Mouse (Mus musculus) midbrain, postnatal 0 days (tissue): ENCODE data around the gene Apba1. TPM values are rescaled to one million over a fixed set of nuclear protein-coding genes. Genes with fewer than 3 reads are reported as not detected.

Experiments used
- ATAC-seq: fragments of 200-750 bp; cut with Nextera tagmentation; 2 replicates; pipeline ENCODE4 v1.8.0; 2017; ENCODE audit warnings: moderate number of reproducible peaks, mild to moderate bottlenecking, moderate TSS enrichment, moderate library complexity; ENCODE audit not compliant: low FRiP score
- DNase-seq: peaks from one replicate; pipeline ENCODE4 v3.0.0-alpha.2; 2015; ENCODE audit warnings: low spot score
- H3K27ac ChIP-seq: fragments of 300-500 bp; sonication (generic); 2 replicates; pipeline ENCODE4 v1.5.1; 2014; ENCODE audit warnings: low read depth, mild to moderate bottlenecking, low read length, mixed read lengths
- H3K27me3 ChIP-seq: fragments of 300-500 bp; sonication (generic); 2 replicates; pipeline ENCODE4 v1.6.1; 2014; ENCODE audit warnings: low read length, control low read depth, mixed read lengths; ENCODE audit not compliant: insufficient read depth
- H3K36me3 ChIP-seq: fragments of 300-500 bp; sonication (generic); 2 replicates; pipeline ENCODE4 v1.6.1; 2014; ENCODE audit warnings: low read length, control low read depth, mixed read lengths; ENCODE audit not compliant: insufficient read depth
- H3K4me1 ChIP-seq: fragments of 300-500 bp; sonication (generic); 2 replicates; pipeline ENCODE4 v1.6.1; 2014; ENCODE audit warnings: mild to moderate bottlenecking, control low read depth, antibody characterized with exemption, low read length, mixed read lengths; ENCODE audit not compliant: insufficient read depth
- H3K4me2 ChIP-seq: fragments of 300-500 bp; sonication (generic); 2 replicates; pipeline ENCODE4 v1.6.1; 2014; ENCODE audit warnings: low read depth, mild to moderate bottlenecking, low read length, mixed read lengths; ENCODE audit not compliant: poor library complexity, severe bottlenecking
- H3K4me3 ChIP-seq: fragments of 300-500 bp; sonication (generic); 2 replicates; pipeline ENCODE4 v1.5.1; 2014; ENCODE audit warnings: low read depth, mild to moderate bottlenecking, low read length, moderate library complexity
- H3K9ac ChIP-seq: fragments of 300-500 bp; sonication (generic); replicated peaks from 2 replicates; pipeline ENCODE4 v1.6.1; 2014; ENCODE audit warnings: mild to moderate bottlenecking, low read length, moderate library complexity, mixed read lengths; ENCODE audit not compliant: poor library complexity, severe bottlenecking
- H3K9me3 ChIP-seq: fragments of 300-500 bp; sonication (generic); 2 replicates; pipeline ENCODE4 v1.6.1; 2016; ENCODE audit warnings: low read length, control low read depth
- CTCF ChIP-seq: IDR thresholded peaks from 2 replicates; pipeline ENCODE4 v1.5.1; 2016; ENCODE audit warnings: antibody characterized with exemption, mild to moderate bottlenecking
- WGBS: fragments of 180-500 bp; shearing (Covaris S2); extraction: QIAGEN DNeasy Blood & Tissue Kit; methylation state at CpG from one replicate; pipeline ENCODE4 v1.1.7; 2014; 5-methylcytosine and 5-hydroxymethylcytosine counted together
- polyA plus RNA-seq: library from polyadenylated mRNA; unstranded; fragments of >200 nt; fragmentation: Nextera tagmentation; extraction: Ambion mirVana; gene quantifications from 2 replicates; pipeline ENCODE4 v1.2.1, GENCODE M21; 2015
- total RNA-seq: library from RNA; depleted of rRNA; stranded (reverse); fragments of >200 nt; gene quantifications from 2 replicates; pipeline ENCODE4 v1.2.3, GENCODE M21; 2014

The Apba1 gene
- total and polyA plus RNA-seq, 2 experiments from 2014 or later, result 15.4 to 193 TPM

- H3K9ac ChIP-seq, result no peak overlapping the region
- DNase-seq (peak; percentile 67), ATAC-seq (no peak)
- H3K27me3 ChIP-seq, result no peaks in the 10 kb centered on the region
- TF ChIP-seq CTCF, result no peak
- no peak overlapping the region for H3K4me2 ChIP-seq
- WGBS, result 81% methylated on average over 11 of the region's 11 CpGs
- H3K9me3 ChIP-seq, result no peaks in the 10 kb centered on the region
- H3K4me3 ChIP-seq, result no peak overlapping the region
- no peak overlapping the region for H3K27ac ChIP-seq
- no peaks in the 10 kb centered on the region for H3K36me3 ChIP-seq
- H3K4me1 ChIP-seq, result peaks cover 6% of the 10 kb centered on the region; the same call in 1 of the 2 replicates
These were observed 108.4 kb downstream of the Apba1 start for GRCm38 (mm10) chr19:23867052-23867451.

GRCm38 (mm10) chr19:23867589-23867988 lies 108.9 kb downstream of the Apba1 start:
- Histone ChIP-seq H3K36me3 (no peaks in the 10 kb centered on the region), H3K27me3 (no peaks in the 10 kb centered on the region), H3K9ac (no peak overlapping the region), H3K4me3 (no peak overlapping the region), H3K4me1 (peaks cover 6% of the 10 kb centered on the region; the same call in 1 of the 2 replicates), H3K27ac (no peak overlapping the region), H3K4me2 (no peak overlapping the region), H3K9me3 (no peaks in the 10 kb centered on the region)
- TF ChIP-seq CTCF, result no peak
- WGBS, result 92% methylated on average over 7 of the region's 7 CpGs
- no peak for DNase-seq
- no peak for ATAC-seq

GRCm38 (mm10) chr19:23874502-23874901 lies 115.8 kb downstream of the Apba1 start:
- no peak for TF ChIP-seq CTCF
- H3K27ac ChIP-seq, result no peak overlapping the region
- no peak overlapping the region for H3K4me2 ChIP-seq
- H3K9ac ChIP-seq, result no peak overlapping the region
- no peaks in the 10 kb centered on the region for H3K4me1 ChIP-seq
- no peak for ATAC-seq
- H3K36me3 ChIP-seq, result no peaks in the 10 kb centered on the region
- 87% methylated on average over 6 of the region's 6 CpGs for WGBS
- no peaks in the 10 kb centered on the region for H3K27me3 ChIP-seq
- no peaks in the 10 kb centered on the region for H3K9me3 ChIP-seq
- H3K4me3 ChIP-seq, result no peak overlapping the region
- DNase-seq, result no peak

- TF ChIP-seq CTCF, result no peak
- H3K4me3 ChIP-seq, result no peak overlapping the region
These were observed 117.1 kb downstream of the Apba1 start for GRCm38 (mm10) chr19:23875819-23876218.

GRCm38 (mm10) chr19:23879862-23880261 lies 121.2 kb downstream of the Apba1 start:
- DNase-seq (peak; percentile 90), ATAC-seq (peak; percentile 70; the same call in 1 of the 2 replicates)
- 45% methylated on average over 7 of the region's 7 CpGs for WGBS
- no peak overlapping the region for H3K4me3 ChIP-seq
- no peak overlapping the region for H3K4me2 ChIP-seq
- no peaks in the 10 kb centered on the region for H3K36me3 ChIP-seq
- H3K27ac ChIP-seq, result peak overlapping the region; percentile 55
- no peaks in the 10 kb centered on the region for H3K27me3 ChIP-seq
- TF ChIP-seq CTCF, result no peak
- H3K9me3 ChIP-seq, result no peaks in the 10 kb centered on the region
- no peak overlapping the region for H3K9ac ChIP-seq
- H3K4me1 ChIP-seq, result no peaks in the 10 kb centered on the region

More at GRCm38 (mm10) chr19:23875819-23876218, 117.1 kb downstream of the Apba1 start:
- ATAC-seq (no peak), DNase-seq (no peak)
- Histone ChIP-seq H3K27ac (no peak overlapping the region), H3K4me2 (no peak overlapping the region), H3K4me1 (no peaks in the 10 kb centered on the region), H3K27me3 (no peaks in the 10 kb centered on the region), H3K9ac (no peak overlapping the region), H3K9me3 (no peaks in the 10 kb centered on the region), H3K36me3 (no peaks in the 10 kb centered on the region)
- WGBS, result 84% methylated on average over 5 of the region's 5 CpGs

GRCm38 (mm10) chr19:23886169-23886568 lies 127.5 kb downstream of the Apba1 start:
- no peak overlapping the region for H3K27ac ChIP-seq
- H3K36me3 ChIP-seq, result no peaks in the 10 kb centered on the region
- no peak for TF ChIP-seq CTCF
- DNase-seq (no peak), ATAC-seq (no peak)
- no peaks in the 10 kb centered on the region for H3K9me3 ChIP-seq
- no peak overlapping the region for H3K4me3 ChIP-seq
- WGBS, result 88% methylated on average over 5 of the region's 5 CpGs
- no peak overlapping the region for H3K4me2 ChIP-seq
- H3K27me3 ChIP-seq, result no peaks in the 10 kb centered on the region
- H3K4me1 ChIP-seq, result 0 out of 2 replicates have a peak, but pooled peaks cover 3% of the 10 kb centered on the region
- H3K9ac ChIP-seq, result no peak overlapping the region
